Mouse (Mus musculus): Measurements from ENCODE around the gene Zfp334.

Gene Zfp334

GRCm38 (mm10) chr2:165387844-165388495, at the start of gene Zfp334:
TSS of gene Zfp334 (minus strand) at chr2:165388259.
- no peak for DNase-seq (ENCODE audit: low spot score)

DNA sequence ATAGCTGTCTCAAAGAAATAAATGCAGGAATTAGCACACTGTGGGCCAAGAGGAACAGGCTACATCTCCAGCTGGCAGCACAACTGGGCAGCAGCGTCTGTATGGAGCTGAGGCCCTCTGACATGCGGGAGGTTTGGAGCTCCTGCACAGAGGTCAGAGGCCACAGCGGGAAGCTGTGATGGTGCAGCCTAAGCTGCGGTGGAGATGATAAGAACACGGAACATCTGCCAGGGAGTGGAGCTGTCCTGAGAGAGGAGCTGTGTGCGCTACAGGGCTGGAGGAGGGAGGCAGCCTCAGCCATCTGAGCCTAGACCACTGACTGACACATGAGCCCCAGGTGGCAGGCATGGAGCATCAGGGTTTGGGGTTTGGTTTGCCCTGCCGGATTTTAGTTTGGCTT, 40.6 kb upstream of the Zfp334 start:
- no peak for DNase-seq (ENCODE audit: low spot score)

DNA sequence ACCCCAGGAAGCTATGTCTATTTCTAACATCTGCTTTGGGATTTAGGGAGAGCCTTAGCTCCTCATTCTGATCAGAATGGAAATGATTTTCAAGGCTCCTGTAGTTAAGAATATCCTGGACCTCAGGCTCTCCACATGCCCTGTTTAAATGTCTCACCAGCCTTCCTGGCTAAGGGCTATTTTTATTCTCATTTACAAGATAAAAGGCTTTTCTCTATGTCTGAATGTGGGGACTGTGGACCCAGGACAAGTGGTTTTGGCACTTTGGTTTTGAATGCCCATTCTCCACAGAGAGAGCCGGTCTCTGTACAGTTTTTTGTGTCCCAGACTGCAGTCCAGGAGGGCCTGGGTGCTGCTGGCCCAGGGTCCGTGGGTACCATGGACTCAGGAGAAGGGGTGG, 32.1 kb upstream of the Zfp334 start:
- DNase-seq (ENCODE audit: low spot score): no peak

GRCm38 (mm10) chr2:165419670-165420111, 31.6 kb upstream of the Zfp334 start:
- no peak for DNase-seq (ENCODE audit: low spot score)

GRCm38 (mm10) chr2:165418577-165418976, 30.5 kb upstream of the Zfp334 start:
- no peak for DNase-seq (ENCODE audit: low spot score)

GRCm38 (mm10) chr2:165417291-165417690, 29.2 kb upstream of the Zfp334 start:
- no peak for DNase-seq (ENCODE audit: low spot score)

DNA sequence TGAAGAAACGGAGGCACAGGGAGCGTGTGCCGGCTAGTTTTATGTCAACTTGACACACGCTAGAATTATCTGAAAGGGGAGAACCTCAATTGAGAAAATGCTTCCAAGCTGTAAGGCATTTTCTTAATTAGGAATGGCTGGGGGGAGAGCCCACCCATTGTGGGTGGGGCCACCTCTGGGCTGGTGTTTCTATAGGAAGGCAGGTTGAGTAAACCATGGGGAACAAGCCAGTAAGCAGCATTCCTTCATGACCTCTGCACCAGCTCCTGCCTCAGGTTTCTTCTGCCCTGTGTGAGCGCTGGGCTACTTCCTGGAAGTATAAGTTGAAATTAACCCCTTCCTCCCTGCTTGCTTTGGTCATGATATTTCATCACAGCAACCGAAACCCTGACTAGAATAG, 27.7 kb upstream of the Zfp334 start:
- DNase-seq (ENCODE audit: low spot score): no peak

GRCm38 (mm10) chr2:165415141-165415721, 27.2 kb upstream of the Zfp334 start:
- DNase-seq (ENCODE audit: low spot score): no peak

GRCm38 (mm10) chr2:165414321-165414720, 26.3 kb upstream of the Zfp334 start:
- DNase-seq (ENCODE audit: low spot score): no peak

DNA sequence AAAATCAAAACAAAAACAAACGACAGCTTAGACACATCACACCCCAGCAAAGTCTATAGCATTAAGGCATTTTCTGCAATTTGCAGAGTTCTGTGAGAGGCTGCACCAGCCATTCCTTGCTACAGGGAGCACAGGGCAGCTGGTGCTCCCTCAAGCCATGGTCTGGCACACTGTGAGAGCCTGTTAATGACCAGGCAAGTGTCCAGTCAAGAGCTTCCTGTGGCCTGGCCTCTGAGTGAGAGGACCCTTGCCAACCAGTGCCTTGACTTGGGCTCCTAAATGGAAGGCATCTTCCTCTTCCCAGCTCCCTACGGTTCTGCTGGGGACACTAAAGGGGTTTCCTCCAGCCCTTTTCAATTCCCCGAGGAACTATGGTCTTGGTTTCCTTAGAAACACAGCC, 25.8 kb upstream of the Zfp334 start:
- DNase-seq (ENCODE audit: low spot score): no peak

DNA sequence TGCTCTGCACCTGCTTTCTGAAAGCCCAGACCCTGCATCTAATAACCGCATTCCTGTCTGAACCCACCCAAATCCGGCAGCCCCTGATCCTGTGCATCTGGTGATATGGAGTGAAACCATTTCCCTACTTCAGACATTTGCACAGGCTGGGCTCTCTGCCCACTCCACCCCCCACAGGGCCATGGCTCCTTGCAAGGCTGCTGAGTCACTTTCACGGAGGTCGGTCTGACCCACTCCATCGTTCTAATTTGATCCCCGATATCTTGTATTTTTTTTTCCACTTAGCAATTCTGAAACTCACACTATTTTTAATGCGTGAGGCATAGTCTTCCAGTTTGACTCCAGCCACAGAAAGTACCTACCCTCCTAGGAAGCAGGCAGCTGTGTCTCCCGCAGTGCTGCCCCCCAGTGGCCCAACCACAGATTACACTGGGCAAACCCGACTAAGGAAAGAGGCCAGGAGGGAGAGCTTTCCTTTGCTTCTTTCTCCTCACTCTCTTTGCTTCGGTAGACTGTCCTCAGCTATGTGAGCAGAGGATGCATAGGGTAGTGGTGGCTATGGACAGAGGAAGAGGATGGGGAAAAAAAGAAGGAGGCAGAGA, 19.7 kb upstream of the Zfp334 start:
- peak; percentile 19 for DNase-seq (ENCODE audit: low spot score)

GRCm38 (mm10) chr2:165405351-165405750, 17.3 kb upstream of the Zfp334 start:
- no peak for DNase-seq (ENCODE audit: low spot score)

DNA sequence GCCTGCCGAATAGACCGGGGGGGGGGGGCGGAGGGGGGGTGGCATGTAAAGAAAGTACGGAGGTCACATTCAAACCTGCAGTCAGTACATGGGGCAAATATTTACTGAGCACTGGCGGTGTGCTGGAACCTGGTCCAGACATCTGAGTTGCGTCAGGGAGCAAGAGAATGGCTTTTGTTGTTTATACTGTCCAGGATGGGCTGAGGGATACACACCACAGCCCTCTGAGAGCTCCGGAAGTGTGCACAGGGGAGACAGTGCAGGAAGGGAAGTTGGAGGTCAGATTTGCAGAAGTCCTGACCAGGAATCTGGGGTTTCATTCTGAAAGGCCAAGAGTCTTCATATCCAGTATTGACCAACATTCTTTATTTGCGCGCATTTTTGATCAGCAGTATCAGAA, 16.9 kb upstream of the Zfp334 start:
- DNase-seq (ENCODE audit: low spot score): no peak

DNA sequence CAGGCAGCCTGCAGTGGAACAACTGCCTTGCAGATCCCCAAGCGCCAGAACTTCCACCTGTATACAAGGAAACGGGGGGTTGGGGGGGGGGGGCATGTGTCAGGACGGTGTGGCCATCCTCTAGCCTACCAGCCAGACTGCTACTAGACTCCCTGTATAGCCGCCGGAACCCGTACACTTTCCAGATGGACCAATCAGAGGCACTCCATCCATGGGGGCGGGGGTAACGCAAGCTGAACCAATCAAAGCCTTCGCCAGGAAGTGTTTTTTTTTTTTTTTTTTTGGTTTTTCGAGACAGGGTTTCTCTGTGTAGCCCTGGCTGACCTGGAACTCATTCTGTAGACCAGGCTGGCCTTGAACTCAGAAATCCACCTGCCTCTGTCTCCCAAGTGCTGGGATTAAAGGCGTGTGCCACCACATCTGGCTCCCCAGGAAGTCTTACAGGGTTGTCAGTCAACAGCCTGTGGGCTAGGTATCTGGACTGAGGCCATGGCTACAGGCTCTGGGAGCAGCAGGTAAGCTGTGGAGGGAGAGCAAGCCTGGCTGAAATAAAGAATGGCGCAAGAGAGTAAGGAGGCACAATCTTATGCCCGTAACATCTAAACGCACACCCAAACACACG, 10.2 kb upstream of the Zfp334 start:
- no peak for DNase-seq (ENCODE audit: low spot score)

DNA sequence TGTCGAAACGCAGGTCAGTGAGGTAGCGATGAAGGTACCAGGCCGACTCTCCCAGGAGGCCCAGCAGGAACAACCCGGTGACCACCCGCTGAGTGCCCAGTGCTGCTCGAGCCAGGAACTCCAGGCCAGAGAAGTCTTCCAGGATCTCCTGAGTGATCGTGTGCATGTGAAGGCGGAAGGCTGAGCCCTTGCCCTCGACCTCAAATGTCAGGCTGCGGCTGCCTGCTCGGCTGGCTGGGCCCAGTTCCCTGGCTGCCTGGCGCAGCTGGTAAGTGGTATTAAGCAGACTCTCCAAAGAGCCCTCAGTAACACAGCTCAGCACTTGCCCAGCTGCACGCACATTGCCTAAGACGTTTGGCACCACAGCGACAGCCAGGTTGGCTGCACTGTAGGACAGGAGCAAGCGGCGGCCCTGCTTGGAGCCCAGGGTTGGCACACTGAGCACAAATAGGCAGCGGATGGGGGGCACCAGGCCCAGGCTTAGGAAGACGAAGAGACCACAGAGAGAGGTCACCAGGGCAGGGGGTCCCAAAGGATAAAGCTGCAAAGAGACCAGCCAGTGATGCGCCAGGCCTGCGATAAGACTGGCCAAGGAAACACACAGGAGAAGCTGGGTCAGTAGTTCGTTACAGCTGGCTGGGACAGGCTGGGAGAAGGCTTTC, 9.6 kb upstream of the Zfp334 start:
- no peak for DNase-seq (ENCODE audit: low spot score)

DNA sequence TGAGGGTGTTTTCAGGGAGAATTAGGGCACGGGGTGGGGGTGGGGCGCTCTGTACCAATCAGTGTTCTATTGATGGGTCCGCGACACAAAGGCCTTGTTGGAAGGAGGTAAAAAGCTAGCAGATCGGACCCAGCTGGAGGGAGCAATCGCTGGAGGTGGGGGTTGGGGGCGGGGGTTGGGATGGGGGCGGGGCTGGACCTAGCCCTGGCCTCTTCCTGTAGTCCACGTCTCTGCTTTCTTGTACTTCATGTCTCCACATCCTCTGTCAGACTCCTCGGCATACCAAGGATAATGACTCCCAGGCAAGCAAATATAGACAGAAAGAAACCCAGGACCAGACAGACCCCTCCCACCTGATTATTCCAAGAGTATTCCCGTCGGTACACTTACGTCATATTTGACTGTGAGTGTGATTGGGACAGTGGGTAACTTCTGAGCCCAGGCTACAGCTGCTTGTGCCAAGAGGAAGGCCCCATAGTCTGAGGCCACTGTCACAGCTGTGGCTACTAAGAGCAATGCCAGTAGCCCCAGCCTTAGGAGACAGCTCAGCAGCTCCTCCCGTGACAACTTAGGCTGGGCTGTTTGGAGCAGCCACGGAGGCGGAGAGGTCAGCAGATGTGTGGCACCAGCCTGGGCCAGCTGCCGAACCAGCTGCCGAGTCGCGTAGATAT, 8.9 kb upstream of the Zfp334 start:
- DNase-seq (ENCODE audit: low spot score): no peak

DNA sequence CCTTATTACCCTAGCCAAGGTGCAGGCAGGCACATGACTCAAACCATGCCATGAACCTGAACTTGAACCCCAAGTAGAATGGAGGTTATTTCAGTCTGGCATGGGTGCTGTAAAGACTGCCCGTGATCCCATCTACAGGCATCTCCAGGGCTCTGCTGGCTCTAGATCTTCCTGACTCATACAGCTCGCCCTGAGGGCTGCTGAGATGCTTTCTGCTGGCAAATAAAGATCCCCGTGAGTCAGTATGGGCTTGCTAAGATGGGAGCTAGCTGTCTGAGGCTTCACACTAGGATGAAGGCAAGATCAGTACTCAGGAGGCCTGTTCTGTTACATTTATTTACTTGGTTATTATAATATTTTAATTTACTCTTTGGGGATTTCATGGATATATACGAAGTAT, 4.1 kb upstream of the Zfp334 start:
- DNase-seq (ENCODE audit: low spot score): no peak

- DNase-seq (ENCODE audit: low spot score): no peak
Observed at GRCm38 (mm10) chr2:165391561-165391960, 3.5 kb upstream of the Zfp334 start.

- no peak for DNase-seq (ENCODE audit: low spot score)
Observed at GRCm38 (mm10) chr2:165389299-165389952, 1.4 kb upstream of the Zfp334 start.

- no peak for DNase-seq (ENCODE audit: low spot score)
Observed at GRCm38 (mm10) chr2:165387370-165387769, 689 bp downstream of the Zfp334 start.

GRCm38 (mm10) chr2:165380050-165380449, 8.0 kb downstream of the Zfp334 start:
- DNase-seq (ENCODE audit: low spot score): no peak

DNA sequence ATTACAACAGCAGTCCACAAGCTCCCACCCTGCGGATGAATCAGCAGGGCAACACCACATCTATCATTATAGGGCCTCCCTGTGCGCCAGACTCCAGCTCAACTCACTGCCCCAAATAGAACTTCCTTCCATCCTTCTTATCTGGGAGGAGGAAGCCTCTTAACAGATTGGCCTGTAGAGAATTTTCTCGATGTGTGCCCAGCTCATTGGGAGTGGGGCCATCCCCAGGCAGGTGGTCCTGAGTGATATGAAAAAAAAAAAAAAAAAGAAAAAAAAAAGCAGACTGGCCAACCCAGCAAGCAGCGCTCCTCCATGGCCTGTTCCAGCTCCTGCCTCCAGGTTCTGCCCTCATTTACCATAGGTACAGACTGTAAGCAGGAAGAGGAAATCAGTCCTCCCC, 12.1 kb downstream of the Zfp334 start:
- no peak for DNase-seq (ENCODE audit: low spot score)

All from c-Kit-positive CD71-positive TER-119-positive erythroid progenitor cells, embryonic 14.5 days (primary cell).